Mouse (Mus musculus) retina, postnatal 1 day (tissue): ENCODE measurements around the gene Lamtor3.
"Not testable (repeated sequence)": the region's sequence is repeated elsewhere in the genome, so short reads cannot be mapped to it uniquely, and the experiment has no call there.

Experiments
- DNase-seq: peaks from one replicate; pipeline ENCODE4 v3.0.0-alpha.2; 2012

Gene Lamtor3

DNA sequence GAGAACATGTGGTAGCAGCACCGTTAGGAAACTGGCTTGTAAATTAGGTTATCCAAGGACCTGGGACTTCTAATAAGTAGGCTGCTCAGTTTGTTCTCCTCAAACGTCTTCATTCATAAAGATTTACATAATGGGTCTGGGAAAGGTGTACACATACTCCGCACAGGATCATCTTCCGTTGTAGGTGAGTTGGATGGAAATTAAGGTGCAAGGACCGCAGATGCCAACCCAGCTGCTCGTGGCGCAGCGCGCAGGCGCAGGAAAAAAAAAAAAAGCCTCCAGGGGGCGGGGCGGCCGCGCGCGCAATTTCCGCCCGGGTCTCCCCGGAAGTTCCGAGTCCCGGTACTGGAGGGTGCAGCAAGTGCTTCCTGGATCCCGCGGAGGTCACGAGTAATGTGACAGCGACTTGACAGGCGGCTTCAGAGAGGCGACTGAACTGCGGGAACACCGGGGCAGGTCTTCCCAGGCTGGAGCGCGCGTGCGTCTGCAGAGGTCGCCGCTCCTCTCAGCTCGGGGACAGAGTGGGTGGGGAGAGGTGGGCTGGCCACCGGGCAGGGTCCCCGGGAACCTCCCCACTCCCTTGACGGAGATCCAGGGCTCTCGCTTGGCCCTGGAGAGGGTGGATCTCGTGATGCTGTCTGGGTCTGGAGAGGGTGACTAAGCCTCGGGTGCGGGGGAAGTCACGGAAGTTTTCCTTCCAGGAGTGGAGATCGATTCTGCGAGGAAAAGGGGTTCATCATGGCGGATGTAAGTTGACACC, at the start of gene Lamtor3:
Gene Lamtor3 (plus strand): TSS at position 335 of the 760 bp plus-strand sequence.
- peak; percentile 95 for DNase-seq

DNA sequence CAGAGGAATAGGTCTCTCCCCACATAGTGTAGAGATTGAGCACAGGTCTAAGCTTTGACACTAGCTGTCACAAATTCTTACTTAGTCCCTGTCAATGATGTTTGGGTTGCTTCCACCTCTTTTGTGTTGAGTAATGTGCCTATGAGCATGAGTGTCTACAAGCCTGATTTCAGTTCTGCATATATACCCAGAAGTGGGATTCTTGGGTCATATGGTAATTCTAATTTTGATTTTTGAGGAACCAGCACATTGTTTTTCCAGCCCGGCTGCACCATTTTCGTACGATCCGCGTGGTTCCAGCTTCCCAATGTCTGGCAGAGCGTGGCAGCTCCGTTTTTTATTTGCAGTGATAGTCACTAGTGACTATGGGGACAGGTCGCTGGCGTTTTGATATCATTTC, 48.9 kb upstream of the Lamtor3 start:
- DNase-seq = no peak

DNA sequence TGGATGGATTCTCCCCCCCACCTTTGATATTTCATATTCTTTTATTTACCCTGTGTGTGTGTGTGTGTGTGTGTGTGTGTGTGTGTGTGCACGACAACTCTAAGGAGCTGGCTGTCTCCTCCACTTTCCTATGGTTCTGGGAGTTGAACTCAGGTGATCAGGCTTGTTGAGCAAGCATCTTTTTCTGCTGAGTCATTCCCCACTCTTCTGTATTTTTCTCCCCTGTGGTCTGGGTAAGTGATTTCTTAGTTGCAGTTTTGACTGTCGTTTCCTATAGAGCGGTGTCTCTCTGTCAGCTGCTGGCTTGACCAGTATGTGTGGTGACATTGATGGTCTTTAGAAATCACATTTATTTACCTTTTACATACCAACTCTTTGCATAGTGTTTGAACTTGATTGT, 39.0 kb upstream of the Lamtor3 start:
- DNase-seq = no peak

DNA sequence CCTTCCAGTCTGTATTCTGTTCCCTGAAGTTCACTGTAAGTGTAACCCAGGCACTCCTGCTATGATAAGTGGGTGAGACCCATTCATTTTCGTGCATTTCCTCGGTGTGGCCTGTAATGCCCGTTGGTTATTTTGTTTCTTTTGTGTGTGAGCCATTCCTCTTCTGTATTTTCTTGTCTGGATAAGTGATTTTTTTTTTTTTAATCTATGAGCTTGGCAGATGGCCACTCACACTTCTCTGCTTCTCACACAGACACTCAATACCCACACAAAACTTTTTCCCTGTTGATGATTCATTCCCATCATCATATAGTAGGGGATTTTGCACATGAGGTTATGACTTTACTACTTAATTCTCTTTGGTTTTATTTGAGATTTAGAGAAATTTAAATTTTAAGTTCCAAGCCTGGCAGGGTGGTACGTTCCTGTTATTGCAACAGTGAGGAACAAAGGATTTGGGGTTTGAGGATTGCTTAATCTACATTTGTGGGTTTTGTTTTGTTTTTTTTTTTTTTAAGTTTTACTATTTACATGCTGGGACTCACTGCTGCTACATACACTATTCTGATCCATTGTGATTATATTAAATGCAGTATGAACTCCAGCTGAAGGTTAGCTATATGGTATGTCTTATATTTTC, 38.1 kb upstream of the Lamtor3 start:
- DNase-seq = no peak

DNA sequence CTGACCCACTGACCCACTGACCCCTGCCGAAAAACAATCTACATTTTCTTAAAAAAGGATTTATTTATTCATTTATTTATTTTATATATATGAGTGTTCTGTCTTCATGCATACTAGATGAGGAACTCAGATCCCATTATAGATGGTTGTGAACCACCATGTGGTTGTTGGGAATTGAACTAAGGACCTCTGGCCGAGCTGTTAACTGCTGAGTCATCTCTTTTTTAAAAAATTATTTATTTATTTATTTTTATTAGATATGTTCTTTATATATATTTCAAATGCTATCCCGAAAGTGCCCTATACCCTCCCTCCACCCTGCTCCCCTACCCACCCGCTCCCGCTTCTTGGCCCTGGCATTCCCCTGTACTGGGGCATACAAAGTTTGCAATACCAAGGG, 37.2 kb upstream of the Lamtor3 start:
- no peak for DNase-seq

DNA sequence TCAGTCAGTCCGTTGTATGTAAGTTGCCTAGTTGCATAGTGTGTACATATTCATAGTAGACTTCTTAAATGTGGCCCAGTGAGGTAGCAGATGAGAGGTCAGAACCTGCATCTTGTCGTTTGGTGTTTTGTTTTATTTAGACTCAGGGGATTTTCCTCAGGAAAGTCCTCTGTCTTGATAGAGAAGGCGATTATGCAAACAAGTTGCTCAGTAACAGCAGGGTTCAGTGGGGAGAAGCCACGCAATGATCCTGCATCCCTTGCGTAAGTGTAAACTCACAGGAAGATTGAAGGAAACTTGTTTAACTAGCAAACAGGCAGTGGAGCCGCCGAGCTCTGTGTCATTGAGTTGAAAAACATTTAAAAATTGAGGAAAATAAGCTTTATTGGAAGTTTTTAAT, 30.3 kb upstream of the Lamtor3 start:
- DNase-seq = no peak

DNA sequence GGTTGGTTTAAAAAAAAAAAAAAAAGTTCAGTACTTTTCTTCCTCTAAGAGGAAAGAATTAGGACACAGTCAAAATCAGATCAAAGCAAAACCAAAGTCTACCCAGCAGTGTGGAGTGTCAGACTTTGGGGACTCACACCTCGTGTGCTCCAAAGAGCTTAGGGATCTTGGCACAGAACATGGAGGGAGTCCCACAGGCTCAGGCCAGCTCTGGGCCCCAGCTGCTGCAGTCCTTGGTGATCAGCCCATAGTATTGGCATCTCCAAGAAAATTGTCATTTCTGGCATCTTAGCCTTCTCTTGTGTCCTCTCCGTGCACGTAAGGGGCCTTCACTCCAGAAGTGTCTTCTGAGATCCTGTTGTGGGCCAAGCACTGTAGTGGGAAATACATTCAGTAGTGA, 27.2 kb upstream of the Lamtor3 start:
- DNase-seq = no peak

DNA sequence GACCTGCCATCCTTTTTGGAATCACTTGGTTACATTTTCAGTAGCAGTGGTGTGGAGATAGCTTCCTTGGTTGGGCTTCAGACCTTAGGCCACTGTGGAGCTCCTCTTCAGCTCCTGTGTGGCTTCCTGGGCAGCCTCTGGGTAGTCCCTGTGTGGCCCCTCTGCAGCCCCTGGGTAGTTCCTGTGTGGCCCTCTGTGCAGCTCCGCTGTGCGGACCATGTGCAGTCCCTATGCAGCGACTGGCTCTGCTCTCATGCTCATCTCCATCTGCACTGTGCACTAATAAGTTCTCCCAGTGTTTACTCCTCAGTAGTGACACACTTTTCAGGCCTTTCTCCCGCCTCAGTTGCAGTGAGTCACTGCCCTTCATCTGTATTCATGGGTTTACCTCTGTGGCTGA, 26.2 kb upstream of the Lamtor3 start:
- no peak for DNase-seq

DNA sequence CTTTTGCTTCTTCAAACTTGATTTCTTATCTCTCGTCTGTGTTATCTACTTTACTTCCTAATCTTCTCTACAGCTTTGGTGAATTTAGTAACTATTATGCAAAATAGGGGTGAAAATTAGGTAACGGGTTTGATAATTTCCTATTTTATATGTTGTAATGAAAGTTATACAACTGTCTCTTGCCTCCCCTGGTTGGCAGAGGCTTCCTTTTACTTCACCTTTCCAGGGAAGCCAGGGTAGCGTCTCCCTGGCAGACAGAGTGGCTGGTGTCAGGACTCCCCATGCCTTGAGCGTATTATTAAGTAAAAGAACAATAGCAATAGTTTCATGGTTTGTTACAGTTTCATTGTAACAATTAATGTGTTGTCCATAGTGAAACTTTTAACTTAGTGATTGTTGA, 24.5 kb upstream of the Lamtor3 start:
- DNase-seq = no peak

DNA sequence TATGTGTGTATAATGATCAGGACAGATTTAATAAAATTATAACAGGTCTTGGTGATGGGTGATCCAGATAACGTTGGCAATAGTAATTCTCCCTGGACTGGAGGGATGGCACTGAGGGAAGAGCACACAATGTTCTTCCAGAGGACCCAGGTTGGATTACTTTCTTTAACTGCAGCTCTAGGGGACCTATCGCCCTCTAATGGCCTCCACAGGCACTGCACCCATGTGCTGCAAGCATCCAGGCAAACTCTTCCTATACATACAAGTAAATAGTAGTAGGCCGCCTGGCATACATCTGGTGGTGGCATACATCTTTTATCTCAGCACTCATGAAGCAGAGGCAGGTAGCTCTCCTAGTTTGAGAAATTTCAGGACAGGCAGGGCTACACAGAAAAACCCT, 23.1 kb upstream of the Lamtor3 start:
- peak; percentile 12 for DNase-seq

DNA sequence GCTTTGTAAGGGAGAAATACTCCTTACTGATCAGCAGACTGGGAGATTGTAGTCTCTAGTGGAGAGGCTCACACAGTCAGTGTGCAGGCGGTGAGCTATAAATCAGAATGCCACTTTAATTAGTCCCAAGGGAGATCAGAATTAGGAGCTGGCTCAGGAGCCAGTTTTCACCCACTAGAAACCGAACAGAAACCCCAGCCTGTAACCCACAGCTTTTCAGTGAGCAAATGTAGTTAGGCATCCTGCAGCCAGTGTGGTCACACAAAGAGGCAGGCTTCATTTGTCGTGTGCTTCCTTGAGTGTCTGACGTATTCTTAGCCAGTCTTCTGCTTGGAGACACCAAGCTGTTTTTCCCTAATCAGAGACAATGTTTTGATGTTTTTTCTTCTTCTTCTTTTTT, 21.9 kb upstream of the Lamtor3 start:
- DNase-seq = no peak

DNA sequence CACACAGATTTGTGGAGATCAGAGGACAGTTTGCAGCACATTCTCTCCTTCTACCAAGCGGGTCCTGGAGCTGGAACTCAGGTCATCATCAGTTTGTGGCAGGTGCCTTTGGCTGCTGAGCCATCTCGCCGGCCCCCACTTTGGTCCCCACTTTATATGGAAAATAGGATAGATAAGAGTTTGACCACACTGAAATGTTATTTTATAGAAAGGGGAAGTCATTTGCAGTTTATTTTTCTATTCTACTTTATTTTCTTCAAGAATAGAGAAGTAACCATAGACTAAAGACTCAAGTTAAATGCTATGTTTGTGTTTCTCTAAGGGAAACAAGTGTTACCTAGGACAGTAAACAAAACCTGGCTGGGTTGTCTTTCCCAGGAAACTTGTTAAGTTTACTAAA, 21.4 kb upstream of the Lamtor3 start:
- DNase-seq = no peak

DNA sequence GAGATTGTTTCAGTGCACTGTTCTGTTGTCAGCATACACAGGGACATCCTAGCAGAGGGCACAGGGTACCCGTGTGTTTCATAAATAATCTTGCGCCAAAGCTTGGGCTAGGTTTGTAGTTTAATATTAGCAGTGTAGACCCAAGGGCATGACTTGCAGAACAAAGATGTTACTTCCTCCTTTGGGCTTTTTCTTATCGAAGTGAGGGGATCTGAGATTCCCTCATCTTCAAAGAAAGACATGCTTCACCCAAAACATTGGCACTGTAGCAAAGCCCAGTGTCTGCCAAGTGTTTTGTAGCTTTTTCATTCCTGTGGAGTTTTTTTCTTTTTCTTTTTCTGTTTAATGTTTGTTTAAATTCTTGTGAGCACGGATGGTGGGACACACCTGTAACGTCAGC, 20.6 kb upstream of the Lamtor3 start:
- no peak for DNase-seq

DNA sequence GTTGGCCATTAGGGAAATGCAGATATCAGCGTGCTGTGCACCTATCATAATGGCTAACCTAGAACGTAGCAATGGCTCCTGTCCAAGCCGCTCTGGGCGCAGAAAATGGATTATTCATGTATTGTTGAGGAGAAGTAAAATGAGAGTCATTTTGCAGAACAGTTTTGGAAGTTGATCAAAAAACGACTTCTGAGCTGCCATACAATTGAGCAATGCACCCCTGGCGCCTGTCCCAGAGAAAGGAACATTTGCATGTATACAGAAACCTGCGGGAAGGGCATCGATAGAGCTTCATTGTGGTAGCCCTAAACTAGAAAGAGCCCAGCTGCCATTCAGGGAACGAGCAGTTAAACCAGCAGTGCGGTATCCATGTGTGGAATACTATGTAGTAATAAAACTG, 18.2 kb upstream of the Lamtor3 start:
- no peak for DNase-seq

DNA sequence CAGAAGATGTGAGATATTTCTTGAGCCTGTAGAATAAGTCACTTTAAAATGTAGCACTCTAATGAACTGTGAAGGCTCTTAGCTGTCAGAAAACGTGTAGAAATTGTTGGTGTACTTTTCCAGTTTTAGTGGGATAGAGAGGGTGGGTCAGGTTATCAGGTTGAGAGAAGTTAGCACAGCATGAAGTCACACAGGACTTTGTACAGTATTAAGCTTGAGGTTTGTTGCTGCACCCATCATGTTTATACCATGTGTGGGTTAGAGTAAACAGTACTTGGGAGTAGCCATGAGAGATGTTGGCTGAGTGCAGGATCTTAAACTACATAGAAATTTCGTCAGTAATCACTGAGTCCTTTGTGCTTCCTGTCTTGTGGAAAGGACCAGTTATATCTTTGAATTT, 5.2 kb upstream of the Lamtor3 start:
- DNase-seq = no peak

DNA sequence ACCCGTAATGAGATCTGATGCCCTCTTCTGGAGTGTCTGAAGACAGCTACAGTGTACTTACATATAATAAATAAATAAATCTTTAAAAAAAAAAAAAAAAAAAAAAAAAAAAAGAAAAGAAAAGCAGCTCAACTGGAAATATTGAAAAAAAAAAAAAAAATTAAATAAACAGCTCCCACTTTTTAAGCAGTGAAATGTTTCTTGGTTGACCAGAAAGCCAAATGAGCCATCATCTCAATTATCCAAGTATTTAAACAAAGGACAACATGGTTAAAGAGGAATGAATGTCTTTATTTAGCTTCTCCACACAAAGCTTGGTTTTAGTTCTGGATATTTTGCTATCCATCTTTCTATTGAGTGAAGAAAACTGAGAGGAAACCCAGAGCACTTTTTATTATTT, 3.7 kb upstream of the Lamtor3 start:
- DNase-seq = not testable (repeated sequence)

DNA sequence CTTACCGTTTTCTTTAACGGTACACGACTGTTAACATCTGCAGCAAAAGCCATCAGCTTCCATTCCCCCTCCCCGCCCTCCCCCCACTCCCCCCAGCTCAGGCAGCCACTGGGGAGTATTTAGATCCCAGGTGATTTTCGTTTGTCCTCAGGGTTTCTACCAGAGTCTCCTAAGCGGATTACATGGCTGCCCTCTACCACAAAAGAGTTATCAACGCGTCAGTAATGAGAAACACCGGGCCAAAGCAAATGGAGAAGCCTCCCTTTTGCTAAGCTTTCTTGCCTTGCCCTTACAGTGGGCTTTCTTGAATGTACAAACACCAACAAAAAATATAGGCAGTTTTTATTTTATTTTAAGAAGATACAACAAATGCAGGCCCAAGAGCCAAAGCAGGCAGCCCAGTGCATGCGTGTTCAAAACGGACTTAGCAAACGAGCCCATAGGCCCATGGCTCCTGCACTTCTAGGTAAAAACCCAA, 573 bp upstream of the Lamtor3 start:
- peak; percentile 80 for DNase-seq

DNA sequence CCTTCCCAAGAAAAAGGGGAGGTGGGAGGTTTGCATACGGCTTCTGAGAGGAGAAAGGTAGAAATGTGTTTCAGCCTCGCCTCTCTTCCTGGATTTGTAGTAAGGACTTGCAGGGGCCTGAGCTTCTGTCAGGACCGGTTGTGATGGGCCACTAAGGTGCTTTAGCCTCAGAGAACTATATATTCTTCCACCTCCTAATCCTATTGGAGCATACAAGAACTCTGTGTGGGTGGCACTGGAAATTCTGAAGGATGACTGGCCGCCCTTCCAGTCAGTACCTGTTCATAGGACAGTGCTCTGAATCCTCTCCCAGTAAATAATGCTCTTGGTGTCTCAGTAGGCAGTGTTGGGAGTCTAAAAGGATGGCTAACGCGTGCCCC, 616 bp downstream of the Lamtor3 start:
- no peak for DNase-seq

DNA sequence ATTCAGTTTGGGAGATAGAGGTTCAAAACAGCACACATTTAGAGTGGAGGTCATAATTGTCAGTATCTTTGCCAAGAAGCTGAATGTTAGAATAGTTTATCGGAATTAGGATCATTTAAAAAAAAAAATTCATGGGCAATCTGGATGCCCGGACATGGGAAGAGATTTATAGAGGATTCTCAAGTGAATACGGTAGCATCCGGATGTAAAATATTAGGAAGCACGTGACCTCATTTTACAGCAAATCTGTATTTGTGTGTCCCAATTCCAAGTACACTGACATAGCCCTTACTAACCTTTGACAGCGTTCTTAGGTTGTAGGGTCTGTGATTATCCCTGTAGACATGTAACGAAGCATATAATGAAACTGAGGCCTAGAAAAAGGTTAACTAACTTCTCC, 1.1 kb downstream of the Lamtor3 start:
- no peak for DNase-seq

DNA sequence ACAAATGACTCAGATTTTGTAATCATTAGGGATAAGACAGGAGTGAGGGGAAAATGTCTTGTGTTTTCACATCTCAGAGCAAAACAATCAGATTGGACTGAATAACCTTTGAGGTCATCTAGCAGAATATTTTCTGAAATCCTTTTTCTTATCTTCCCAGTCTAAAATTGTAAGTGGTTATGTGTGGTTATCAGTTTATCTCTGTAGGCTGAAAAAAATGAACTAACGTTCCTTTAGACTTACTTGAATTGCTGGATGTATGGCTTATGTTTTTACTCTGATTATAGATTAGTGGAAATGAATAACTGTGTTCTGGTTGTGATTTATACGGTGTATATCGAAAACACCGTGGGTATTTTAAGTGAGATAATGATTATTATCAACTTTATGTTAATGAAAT, 2.3 kb downstream of the Lamtor3 start:
- no peak for DNase-seq

DNA sequence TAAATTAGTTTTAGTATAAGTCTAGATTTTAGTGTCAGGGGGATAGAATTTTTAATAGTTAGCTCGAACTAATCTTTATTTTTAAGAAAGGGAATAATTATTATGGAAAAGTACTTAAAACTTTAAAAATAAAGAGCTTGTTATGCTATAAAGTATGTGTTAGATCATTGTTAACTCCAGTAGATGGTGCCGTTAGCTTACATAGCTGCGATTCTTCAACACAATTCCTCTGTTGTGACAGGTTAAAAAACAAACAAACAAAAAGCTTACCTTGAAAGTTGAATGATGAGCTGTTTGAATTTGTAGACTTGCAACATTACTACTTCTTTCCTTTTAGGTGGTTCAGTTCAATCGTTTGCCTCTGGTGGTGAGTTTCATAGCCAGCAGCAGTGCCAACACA, 8.7 kb downstream of the Lamtor3 start:
- DNase-seq = no peak

DNA sequence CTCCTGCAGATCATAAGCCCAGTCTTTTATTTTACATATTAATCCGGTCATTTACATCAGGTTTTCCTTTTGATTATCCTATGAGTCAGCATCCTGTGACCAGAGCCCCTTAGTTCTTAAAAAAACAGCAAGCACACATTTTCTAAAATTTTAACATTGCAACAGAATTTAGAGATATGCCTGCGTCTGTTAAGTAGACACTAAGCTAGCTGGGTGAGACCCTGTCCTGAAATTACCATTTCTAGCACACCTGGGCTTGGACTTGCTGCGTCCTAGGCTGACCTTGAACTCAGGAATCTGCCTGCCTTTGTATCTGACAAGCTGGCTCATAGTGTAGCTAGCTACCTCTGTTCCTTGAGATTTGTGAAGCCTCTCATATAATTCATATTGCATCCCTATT, 11.6 kb downstream of the Lamtor3 start:
- DNase-seq = no peak

DNA sequence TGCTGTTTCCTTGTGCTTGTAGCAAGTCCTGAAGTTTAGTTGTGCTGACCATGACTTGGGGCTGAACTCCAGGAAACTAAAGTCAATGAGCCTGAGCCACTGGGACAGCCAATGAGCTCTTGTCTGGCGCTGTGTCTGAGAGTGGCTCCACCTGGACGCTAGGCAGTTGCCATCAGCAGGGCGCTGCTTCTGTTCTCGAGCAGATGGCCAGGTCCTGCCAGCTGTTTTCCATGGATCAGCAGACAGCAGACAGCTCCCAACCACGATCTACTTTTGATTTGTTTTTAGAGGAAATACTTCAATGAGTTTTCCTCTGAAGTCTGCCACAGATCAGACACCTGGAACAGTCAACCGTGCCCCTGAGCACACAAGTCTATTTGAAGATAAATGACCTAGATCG, 14.4 kb downstream of the Lamtor3 start:
- DNase-seq = no peak

DNA sequence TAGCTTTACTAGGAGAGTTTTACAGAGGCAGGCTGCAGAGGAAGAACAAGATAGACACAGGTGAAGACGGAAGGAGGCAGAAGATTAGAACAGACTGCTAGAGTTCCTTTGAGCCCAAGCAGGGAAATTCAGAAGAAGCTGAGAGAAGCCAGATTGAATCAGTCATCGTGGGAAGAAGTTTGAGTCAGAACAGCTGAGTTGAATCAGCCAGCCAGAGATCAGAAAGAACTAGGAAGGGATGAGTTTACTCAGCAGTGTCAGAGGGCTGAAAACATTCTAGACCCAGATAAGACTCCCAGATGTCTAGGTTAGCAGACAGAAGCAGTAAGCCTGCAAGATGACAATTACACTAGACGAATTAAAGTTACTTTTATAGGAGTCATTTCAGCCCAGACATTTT, 15.7 kb downstream of the Lamtor3 start:
- no peak for DNase-seq
